Mouse (Mus musculus): ENCODE results near the gene Scp2. TPM values are rescaled to one million over a fixed set of nuclear protein-coding genes. Genes with fewer than 3 reads are reported as not detected.

The Scp2 gene
- total RNA-seq, 2 experiments from 2014 or later, result 140 to 152 TPM

- no peak overlapping the region for H3K27ac ChIP-seq
- H3K4me3 ChIP-seq, result no peak overlapping the region
- intact Hi-C loops (cut with DNase I), result no loop called here
- TF ChIP-seq CTCF (IDR thresholded peaks at IDR 0.05), result no peak
- no peak for DNase-seq
Observed at GRCm38 (mm10) chr4:107995727-107996126, 149.1 kb downstream of the Scp2 start.

GRCm38 (mm10) chr4:107995011-107995410 lies 149.8 kb downstream of the Scp2 start:
- no peak overlapping the region for H3K4me3 ChIP-seq
- intact Hi-C loops (cut with DNase I), result no loop called here
- TF ChIP-seq CTCF (IDR thresholded peaks at IDR 0.05), result no peak
- no peak overlapping the region for H3K27ac ChIP-seq
- no peak for DNase-seq

Small RNA genes lying within 50 kb of the gene (microRNA-seq; reads per million reads assigned to microRNA genes)
- not detected for gene Mir6397

Other genes starting within 250 kb of the Scp2 start
- gene Cpt2, start 221.4 kb downstream of the Scp2 start, total RNA-seq (2021), result 100 to 1,000 TPM in 1 of 2 experiments, 10 to 100 TPM in 1; 61.5 to 103 TPM
- gene Slc1a7, start 176.7 kb downstream of the Scp2 start, total RNA-seq (2021), result under 1 TPM; 0.10 to 0.17 TPM
- 1 to 10 TPM; 7.2 to 8.3 TPM for gene Podn, start 48.6 kb downstream of the Scp2 start, total RNA-seq (2021)
- 1 to 10 TPM; 5.8 to 7.9 TPM for gene Echdc2, start 20.4 kb upstream of the Scp2 start, total RNA-seq (2021)
- under 1 TPM; 0.50 to 0.54 TPM for gene Zyg11a, start 73.0 kb upstream of the Scp2 start, total RNA-seq (2021)
- 10 to 100 TPM; 50.8 to 56.0 TPM for gene Zyg11b, start 156.1 kb upstream of the Scp2 start, total RNA-seq (2021)
- gene Coa7, start 183.1 kb upstream of the Scp2 start, total RNA-seq (2021), result 10 to 100 TPM; 33.6 to 35.8 TPM
- not detected for gene Shisal2a, start 238.4 kb upstream of the Scp2 start, total RNA-seq (2021)

All from gastrocnemius, adult 2 months (tissue).